Mouse (Mus musculus) CH12.LX (cell line): ENCODE results near the gene Gm12185. TPM values are rescaled to one million over a fixed set of nuclear protein-coding genes. Genes with fewer than 3 reads are reported as not detected.

Experiments used
- DNase-seq: peaks from one replicate; pipeline ENCODE4 v3.0.0-alpha.2; 2013; ENCODE audit errors: extremely low read depth
- H3K27ac ChIP-seq: 2 replicates; pipeline ENCODE4 v1.5.1; 2012; ENCODE audit warnings: low read depth, mild to moderate bottlenecking, control low read depth, moderate library complexity; ENCODE audit not compliant: insufficient read depth
- H3K27me3 ChIP-seq: replicated peaks from 2 replicates; pipeline ENCODE3; 2012; ENCODE audit warnings: inconsistent platforms
- H3K36me3 ChIP-seq, 2 experiments: replicated peaks in 1 of 2; 2 replicates each; pipeline versions ENCODE3 to v1.6.1; 2012; ENCODE audit warnings: inconsistent platforms in 1 of 2, low read length in 1 of 2, mild to moderate bottlenecking in 1 of 2, mixed read lengths in 1 of 2, moderate library complexity in 1 of 2; ENCODE audit not compliant: control insufficient read depth in 1 of 2, insufficient read depth in 1 of 2
- H3K4me1 ChIP-seq, 2 experiments: 2 replicates each; pipeline ENCODE4 v1.6.1; 2012; ENCODE audit warnings: inconsistent platforms in 1 of 2, moderate library complexity in 1 of 2; ENCODE audit not compliant: insufficient read depth in 2 of 2, control insufficient read depth in 1 of 2
- H3K4me2 ChIP-seq: 2 replicates; pipeline ENCODE4 v1.6.1; 2012; ENCODE audit warnings: low read depth, mild to moderate bottlenecking, control low read depth; ENCODE audit not compliant: poor library complexity, insufficient read depth, severe bottlenecking
- H3K4me3 ChIP-seq, 3 experiments: fragments of 150-350 bp in 1 of 3; sonication (generic) in 1 of 3; replicated peaks in 1 of 3; 2 replicates each; pipeline versions ENCODE3 to v1.5.1; 2011 to 2012; ENCODE audit warnings: low read depth in 2 of 3, low read length in 2 of 3, mild to moderate bottlenecking in 2 of 3, moderate library complexity in 2 of 3, control low read depth in 1 of 3, improper control_type of control experiment in 1 of 3, inconsistent platforms in 1 of 3, mixed read lengths in 1 of 3; ENCODE audit not compliant: poor library complexity in 1 of 3
- H3K79me2 ChIP-seq: replicated peaks from 2 replicates; pipeline ENCODE4 v1.6.1; 2012; ENCODE audit warnings: mild to moderate bottlenecking, moderate library complexity; ENCODE audit not compliant: control insufficient read depth, poor library complexity, insufficient read depth, severe bottlenecking; ENCODE audit errors: extremely low read depth
- H3K9ac ChIP-seq: 2 replicates; pipeline ENCODE4 v1.6.1; 2012; ENCODE audit warnings: low read depth, mild to moderate bottlenecking, control low read depth, moderate library complexity; ENCODE audit not compliant: insufficient read depth
- H3K9me3 ChIP-seq: replicated peaks from 2 replicates; pipeline ENCODE3; 2012; ENCODE audit warnings: low read length, inconsistent platforms, mixed read lengths
- GABPA ChIP-seq: IDR thresholded peaks from 2 replicates; pipeline ENCODE4 v1.6.1; 2012; ENCODE audit warnings: low read depth, low read length, improper control_type of control experiment, inconsistent platforms; ENCODE audit not compliant: insufficient replicate concordance
- IRF4 ChIP-seq: IDR thresholded peaks from 2 replicates; pipeline ENCODE4 v1.6.1; 2014; ENCODE audit warnings: low read depth, mild to moderate bottlenecking, inconsistent platforms, low read length, improper control_type of control experiment
- MAFK ChIP-seq: IDR thresholded peaks from 2 replicates; pipeline ENCODE4 v1.6.1; 2011; ENCODE audit warnings: low read length, improper control_type of control experiment; ENCODE audit not compliant: insufficient replicate concordance
- MAX ChIP-seq: IDR thresholded peaks from 2 replicates; pipeline ENCODE4 v1.6.1; 2011; ENCODE audit warnings: low read length, improper control_type of control experiment
- MAZ ChIP-seq: IDR thresholded peaks from 2 replicates; pipeline ENCODE4 v1.6.1; 2012; ENCODE audit warnings: low read depth, mild to moderate bottlenecking, inconsistent platforms, low read length, improper control_type of control experiment, moderate library complexity
- MXI1 ChIP-seq: IDR thresholded peaks from 2 replicates; pipeline ENCODE4 v1.6.1; 2011; ENCODE audit warnings: mild to moderate bottlenecking, low read depth, low read length, improper control_type of control experiment
- PAX5 ChIP-seq: IDR thresholded peaks from 2 replicates; pipeline ENCODE4 v1.6.1; 2012; ENCODE audit warnings: low read length, inconsistent platforms, mixed read lengths
- RCOR1 ChIP-seq: conservative IDR thresholded peaks from 2 replicates; pipeline ENCODE4 v1.6.1; 2012; ENCODE audit warnings: low read depth, mild to moderate bottlenecking, inconsistent platforms, low read length, improper control_type of control experiment
- SIN3A ChIP-seq: IDR thresholded peaks from 2 replicates; pipeline ENCODE4 v1.6.1; 2012; ENCODE audit warnings: low read length, improper control_type of control experiment, inconsistent platforms
- TBP ChIP-seq: conservative IDR thresholded peaks from 2 replicates; pipeline ENCODE4 v1.6.1; 2011; ENCODE audit warnings: low read depth, low read length, improper control_type of control experiment
- UBTF ChIP-seq: IDR thresholded peaks from 2 replicates; pipeline ENCODE4 v1.6.1; 2012; ENCODE audit warnings: low read depth, mild to moderate bottlenecking, inconsistent platforms, low read length, improper control_type of control experiment, moderate library complexity
- USF2 ChIP-seq: conservative IDR thresholded peaks from 2 replicates; pipeline ENCODE4 v1.6.1; 2011; ENCODE audit warnings: low read depth, low read length, improper control_type of control experiment
- ZKSCAN1 ChIP-seq: IDR thresholded peaks from 2 replicates; pipeline ENCODE4 v1.6.1; 2012; ENCODE audit warnings: low read depth, inconsistent platforms, low read length, improper control_type of control experiment, borderline replicate concordance
- ZMIZ1 ChIP-seq: IDR thresholded peaks from 2 replicates; pipeline ENCODE4 v1.6.1; 2012; ENCODE audit warnings: low read depth, mild to moderate bottlenecking, inconsistent platforms, low read length, improper control_type of control experiment
- dilution Hi-C: fragments of 300-500 bp; cut with MboI; formaldehyde crosslinking; loops from 2 replicates; pipeline ENCODE4 v1.14.3; 2020; ENCODE audit warnings: low sequenced_read_pairs; ENCODE audit not compliant: extremely low pct_unique_long_range_greater_than_20kb, extremely low pct_ligation_motif_present
- in situ Hi-C: fragments of 300-500 bp; cut with MboI; formaldehyde crosslinking; loops from 3 replicates; pipeline ENCODE4 v1.14.3; 2019; ENCODE audit warnings: low sequenced_read_pairs, low pct_ligation_motif_present, low pct_unique_long_range_greater_than_20kb, mixed read lengths
- polyA plus RNA-seq: library from polyadenylated mRNA; unstranded; fragments of >175 nt; gene quantifications from 2 replicates; pipeline ENCODE4 v1.2.1, GENCODE M21; 2012; ENCODE audit warnings: low read depth; ENCODE audit not compliant: insufficient read length
- total RNA-seq, 2 experiments: library from RNA; depleted of rRNA; stranded (reverse); fragments of 300-350 nt in 1 of 2; fragments of >200 nt in 1 of 2; gene quantifications; 2 replicates each; pipeline ENCODE4 v1.2.3; 2012 to 2014

The Gm12185 gene
- total and polyA plus RNA-seq, 3 experiments: 0.04 to 0.50 TPM; not detected in 1

GRCm38 (mm10) chr11:48874465-48874864 is 117.6 kb downstream of the Gm12185 start (continued):
- TF ChIP-seq MAX (peak; percentile 62; the same call in 1 of the 2 replicates), UBTF (no peak), ZMIZ1 (no peak), MAFK (no peak), RCOR1 (no peak), IRF4 (peak; percentile 46; the same call in 1 of the 2 replicates), ZKSCAN1 (no peak), MAZ (no peak)

- H3K9ac ChIP-seq: no peak overlapping the region
- TF ChIP-seq MXI1: no peak
- no peak for TF ChIP-seq GABPA
- TF ChIP-seq USF2: no peak
- TF ChIP-seq SIN3A: 0 out of 2 replicates have a peak, but pooled peaks have one; percentile 3
- TF ChIP-seq, all 38 proteins: peak for 1
- Histone ChIP-seq H3K27ac (no peak overlapping the region), H3K4me2 (no peak overlapping the region), H3K27me3 (no peaks in the 10 kb centered on the region), H3K9me3 (no peaks in the 10 kb centered on the region), H3K36me3 (peaks cover 0 to 4% of the 10 kb centered on the region in 2 experiments), H3K79me2 (peaks cover 12% of the 10 kb centered on the region), H3K4me3 (no peak overlapping the region), H3K4me1 (peaks cover 2 to 44% of the 10 kb centered on the region in 2 experiments; a peak in 2 of 4 replicates)
- in situ Hi-C loops: loop anchor here (5.0 to 25.0 kb wide), 4 partner anchors 229 to 539 kb away; partner anchors contain the start of genes Mgat1 and Olfr1389
- dilution Hi-C loops: no loop called here
- DNase-seq: no peak
These were observed 118.3 kb downstream of the Gm12185 start for GRCm38 (mm10) chr11:48873591-48874290.

GRCm38 (mm10) chr11:48872695-48873300 is 119.2 kb downstream of the Gm12185 start:
- DNase-seq: peak; percentile 42
- H3K9ac ChIP-seq: peak overlapping the region; percentile 85
- in situ Hi-C loops: loop anchor here (5.0 to 25.0 kb wide), 4 partner anchors 230 to 540 kb away; partner anchors contain the start of genes Mgat1 and Olfr1389

More at GRCm38 (mm10) chr11:48872695-48873300, 119.2 kb downstream of the Gm12185 start:
- dilution Hi-C loops: no loop called here
- H3K36me3 ChIP-seq: peaks cover 0 to 7% of the 10 kb centered on the region in 2 experiments
- H3K27me3 ChIP-seq: no peaks in the 10 kb centered on the region
- TF ChIP-seq TBP (peak; percentile 88), PAX5 (no peak)
- H3K4me3 ChIP-seq: peak overlapping the region in 2 of 3 experiments; percentile 61 to 69
- H3K9me3 ChIP-seq: no peaks in the 10 kb centered on the region
- peak overlapping the region; percentile 93 for H3K4me2 ChIP-seq
- H3K79me2 ChIP-seq: peaks cover 18% of the 10 kb centered on the region
- H3K4me1 ChIP-seq: peaks cover 2 to 51% of the 10 kb centered on the region in 2 experiments; a peak in 2 of 4 replicates
- H3K27ac ChIP-seq: peak overlapping the region; percentile 46; the same call in 1 of the 2 replicates
